Mouse (Mus musculus) retina, embryonic 14.5 days (tissue): ENCODE measurements around the gene Nfkbia.

Source experiments
- DNase-seq: peaks from one replicate; pipeline ENCODE4 v3.0.0-alpha.2; 2015; ENCODE audit warnings: low spot score

The Nfkbia gene

DNA sequence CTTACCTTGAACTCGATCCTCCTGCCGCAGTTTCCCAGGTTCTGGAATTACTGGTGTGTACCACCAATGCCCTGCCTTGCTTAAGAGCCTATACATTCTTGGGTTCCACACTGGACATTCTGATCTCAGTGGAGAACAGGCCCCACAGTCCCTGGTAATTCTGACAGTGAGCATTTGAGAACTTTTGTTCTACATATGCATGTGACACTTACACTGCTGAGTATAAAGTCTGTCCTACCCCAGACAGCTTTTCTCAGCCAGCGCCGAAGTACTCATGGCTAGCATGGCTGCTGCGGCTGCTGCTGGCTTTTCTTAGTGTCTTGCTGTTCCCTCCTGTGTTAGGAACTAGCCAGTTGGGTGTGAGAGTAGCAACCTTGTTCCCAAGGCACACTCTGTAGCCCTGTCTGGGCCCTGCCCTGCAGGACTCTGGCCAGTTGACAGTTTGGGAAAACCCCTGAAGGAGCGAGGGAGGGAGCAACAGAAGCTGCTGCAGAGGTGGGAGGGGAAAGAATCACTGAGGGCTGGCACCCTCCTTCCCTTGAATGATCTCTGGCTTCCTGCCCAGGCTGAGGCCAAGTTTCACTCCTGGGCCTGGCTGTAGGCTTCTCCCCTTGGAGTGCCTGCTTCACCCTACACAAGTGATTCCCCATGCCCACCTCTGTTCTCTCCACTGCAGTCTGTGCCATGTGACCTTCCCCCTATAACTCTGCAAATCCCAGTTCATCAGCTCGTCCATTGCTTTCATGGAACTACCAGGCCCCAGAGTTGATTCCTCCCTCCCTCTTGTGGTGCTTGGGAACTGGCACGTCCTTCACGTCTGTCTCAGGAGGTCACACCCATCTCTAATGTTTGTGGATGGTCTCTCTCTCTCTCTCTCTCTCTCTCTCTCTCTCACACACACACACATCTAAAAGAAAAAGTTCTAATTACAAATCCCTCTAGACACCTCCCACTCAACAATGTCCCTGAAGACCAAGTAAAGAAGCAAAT is 49.3 kb downstream of the Nfkbia start:
- DNase-seq = no peak

DNA sequence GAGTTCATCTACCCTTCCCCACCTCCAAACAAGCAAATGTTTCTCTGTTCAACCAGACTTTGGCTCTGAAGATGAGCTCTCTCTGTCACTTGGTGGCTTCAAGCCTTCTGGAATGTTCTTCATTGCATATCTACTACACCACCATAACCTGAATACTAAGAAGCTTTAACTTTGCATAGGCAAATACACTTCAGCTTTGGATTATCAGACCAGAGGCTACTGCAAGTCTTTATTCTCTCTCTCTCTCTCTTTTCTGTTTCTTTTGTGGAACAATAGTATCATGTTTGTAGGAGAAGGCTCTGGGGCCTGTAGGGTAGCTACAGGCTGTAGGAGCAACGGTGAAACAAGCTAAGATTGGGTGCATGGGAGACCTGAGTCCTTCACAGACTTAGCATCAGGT is 50.2 kb downstream of the Nfkbia start:
- DNase-seq = no peak

DNA sequence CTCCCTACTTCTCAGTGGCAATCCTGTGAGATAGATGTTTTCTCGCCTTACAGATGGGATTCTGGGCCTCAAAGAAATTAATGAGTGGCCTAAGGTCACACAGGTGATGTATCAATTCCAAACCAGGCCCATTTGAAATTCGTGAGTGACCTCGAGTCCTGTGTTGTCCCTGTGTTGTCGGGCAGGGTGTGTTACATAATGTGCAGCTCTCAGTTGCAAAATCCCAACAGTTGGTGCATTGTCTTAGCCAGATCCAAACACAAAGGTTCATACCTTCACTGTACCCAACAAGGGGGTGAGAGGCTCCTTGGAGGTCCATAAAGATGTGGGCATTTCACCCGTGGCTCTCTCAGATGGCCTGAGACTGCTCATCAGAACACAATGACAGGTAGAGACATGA is 52.0 kb downstream of the Nfkbia start:
- DNase-seq = no peak
